Comparison of ENCODE assay signal across 8 mouse cellular contexts in genomic region chr11:86200460-86201021, GRCm38 (mm10). TPM values are rescaled to one million over a fixed set of nuclear protein-coding genes. Genes with fewer than 3 reads are reported as not detected.
DNase-seq lines count a peak whose midpoint lies in the region; ATAC-seq and TF ChIP-seq lines count a peak whose summit lies in the region.

No protein-coding gene starts in this region.

- peak overlapping the region; percentile 92 for H3K9ac ChIP-seq in ES-E14 (ENCODE audit: insufficient read depth, low read depth, low read length, poor library complexity, severe bottlenecking)
- H3K9ac ChIP-seq in forebrain, embryonic 16.5 days (replicated peaks; ENCODE audit: low read depth, low read length), result peak overlapping the region; percentile 47
- peak overlapping the region; percentile 70 for H3K9ac ChIP-seq in liver, postnatal 0 days (replicated peaks)

- H3K4me2 ChIP-seq in forebrain, embryonic 16.5 days (ENCODE audit: low read length), result peak overlapping the region; percentile 57
- peak overlapping the region; percentile 85 for H3K4me2 ChIP-seq in liver, postnatal 0 days (ENCODE audit: low read depth, low read length)

- no peak for TF ChIP-seq CTCF in liver, postnatal 0 days (IDR thresholded peaks at IDR 0.05; ENCODE audit: low read depth)

- ATAC-seq in forebrain, embryonic 16.5 days, result peak; percentile 71
- ATAC-seq in liver, postnatal 0 days, result peak; percentile 60

- 1% methylated on average over 21 of the region's 21 CpGs for WGBS in heart, embryonic 10.5 days
- 2% methylated on average over 21 of the region's 21 CpGs for WGBS in forebrain, embryonic 16.5 days
- WGBS in liver, postnatal 0 days (ENCODE audit: insufficient replicate concordance), result 2% methylated on average over 21 of the region's 21 CpGs

- no peak for TF ChIP-seq EP300 in liver, postnatal 0 days (IDR thresholded peaks at IDR 0.05; ENCODE audit: low read depth)

- no peaks in the 10 kb centered on the region for H3K9me3 ChIP-seq in heart, embryonic 10.5 days
- no peaks in the 10 kb centered on the region for H3K9me3 ChIP-seq in ES-E14 (ENCODE audit: control insufficient read depth, insufficient read depth, low read depth, low read length)
- peaks cover 5% of the 10 kb centered on the region for H3K9me3 ChIP-seq in forebrain, embryonic 16.5 days (ENCODE audit: control insufficient read depth, low read length)
- H3K9me3 ChIP-seq in liver, postnatal 0 days (ENCODE audit: low read length), result no peaks in the 10 kb centered on the region

- H3K36me3 ChIP-seq in heart, embryonic 10.5 days, result peaks cover 45% of the 10 kb centered on the region
- peaks cover 14% of the 10 kb centered on the region for H3K36me3 ChIP-seq in ES-E14 (ENCODE audit: control insufficient read depth, insufficient read depth, low read length, poor library complexity, severe bottlenecking)
- H3K36me3 ChIP-seq in forebrain, embryonic 16.5 days (ENCODE audit: control insufficient read depth, insufficient read depth), result peaks cover 20% of the 10 kb centered on the region
- peaks cover 20% of the 10 kb centered on the region for H3K36me3 ChIP-seq in liver, postnatal 0 days (replicated peaks; ENCODE audit: insufficient read depth, low read length)

- H3K4me1 ChIP-seq in heart, embryonic 10.5 days, result peaks cover 11% of the 10 kb centered on the region
- no peaks in the 10 kb centered on the region; a peak in 1 of 4 replicates for H3K4me1 ChIP-seq in ES-E14 (ENCODE audit: control insufficient read depth in 2 of 2, insufficient read depth in 2 of 2, low read length in 2 of 2, poor library complexity in 1 of 2)
- peaks cover 11% of the 10 kb centered on the region for H3K4me1 ChIP-seq in forebrain, embryonic 16.5 days (replicated peaks; ENCODE audit: control insufficient read depth, insufficient read depth, low read length)
- peaks cover 16% of the 10 kb centered on the region for H3K4me1 ChIP-seq in liver, postnatal 0 days (ENCODE audit: insufficient read depth)

- intact Hi-C loops in heart, postnatal 10 days (cut with DNase I), result no loop called here

- no peak for DNase-seq in heart, embryonic 10.5 days (ENCODE audit: low spot score)
- DNase-seq in heart, postnatal 10 days, result no peak
- no peak for DNase-seq in ES-E14 (ENCODE audit: low read depth, low spot score)
- no peak for DNase-seq in liver, postnatal 0 days
- DNase-seq in right cerebral cortex, postnatal 14 days, result no peak
- DNase-seq in cerebellum, adult 8-10 months, result no peak
- DNase-seq in urinary bladder, adult 2 months (ENCODE audit: low spot score), result no peak

- no peaks in the 10 kb centered on the region for H3K27me3 ChIP-seq in heart, embryonic 10.5 days (ENCODE audit: insufficient read depth, poor library complexity, severe bottlenecking)
- no peaks in the 10 kb centered on the region for H3K27me3 ChIP-seq in forebrain, embryonic 16.5 days (replicated peaks; ENCODE audit: control insufficient read depth, insufficient read depth, low read length)
- H3K27me3 ChIP-seq in liver, postnatal 0 days (ENCODE audit: insufficient read depth, low read length), result no peaks in the 10 kb centered on the region

- peak overlapping the region; percentile 80 for H3K4me3 ChIP-seq in heart, embryonic 10.5 days
- H3K4me3 ChIP-seq in ES-E14 (ENCODE audit: insufficient read depth in 1 of 2, low read depth in 1 of 2, low read length in 2 of 2, poor library complexity in 1 of 2, severe bottlenecking in 1 of 2), result peak overlapping the region; percentile 85 to 89
- H3K4me3 ChIP-seq in forebrain, embryonic 16.5 days (replicated peaks; ENCODE audit: low read length), result peak overlapping the region; percentile 70
- peak overlapping the region; percentile 84 for H3K4me3 ChIP-seq in liver, postnatal 0 days (ENCODE audit: low read depth, low read length)

- in situ Hi-C loops in ES-E14 (cut with MboI; ENCODE audit: low sequenced_read_pairs in 2 of 2, unreplicated experiment in 2 of 2), result no loop called here

- peak overlapping the region; percentile 96 for H3K27ac ChIP-seq in heart, embryonic 10.5 days
- peak overlapping the region; percentile 48; the same call in 1 of the 2 replicates for H3K27ac ChIP-seq in ES-E14 (ENCODE audit: insufficient read depth, low read depth, low read length, poor library complexity, severe bottlenecking)
- H3K27ac ChIP-seq in forebrain, embryonic 16.5 days (ENCODE audit: low read length), result no peak overlapping the region
- H3K27ac ChIP-seq in liver, postnatal 0 days (ENCODE audit: low read depth), result peak overlapping the region; percentile 83

TF ChIP-seq in ES-E14, 5 proteins besides CTCF, POLR2A, EP300 and RAD21:
- no peak for TF ChIP-seq MAFK (IDR thresholded peaks at IDR 0.05; ENCODE audit: insufficient read depth, low read depth, low read length)
- no peak for TF ChIP-seq ZC3H11A (IDR thresholded peaks at IDR 0.05; ENCODE audit: borderline replicate concordance, low read depth, low read length)
- no peak for TF ChIP-seq ZNF384 (IDR thresholded peaks at IDR 0.05; ENCODE audit: low read depth, low read length)
- no peak for TF ChIP-seq CHD2 (IDR thresholded peaks at IDR 0.05; ENCODE audit: low read depth, low read length)
- no peak for TF ChIP-seq HCFC1 (IDR thresholded peaks at IDR 0.05; ENCODE audit: borderline replicate concordance, insufficient read depth, low read length)

RNA-seq across cellular contexts. Expression of gene Brip1, which starts 0.5 kb away (rescaled TPM):
- 7.5 and 7.7 TPM in 2 replicates for polyA plus RNA-seq in heart, embryonic 10.5 days (2016; fragmentation: Nextera tagmentation; extraction: Ambion mirVana)
- 1 to 10 TPM; 2.4 to 2.9 TPM for total RNA-seq in heart, postnatal 10 days (2021)
- total RNA-seq in ES-E14 (2012; rRNA removed), result 9.7 and 10.3 TPM in 2 replicates
- polyA plus RNA-seq in forebrain, embryonic 16.5 days (2015; fragmentation: Nextera tagmentation; extraction: Ambion mirVana), result 2.9 and 4.8 TPM in 2 replicates
- 3.0 and 4.5 TPM in 2 replicates for polyA plus RNA-seq in liver, postnatal 0 days (2015; fragmentation: Nextera tagmentation; extraction: Ambion mirVana)
- polyA plus RNA-seq in urinary bladder, adult 2 months (2012; rRNA removed), result 0.43 and 0.72 TPM in 2 replicates

RNA-seq across cellular contexts. Expression of gene Ints2, which starts 56.8 kb away (rescaled TPM):
- 23.7 and 31.5 TPM in 2 replicates for polyA plus RNA-seq in heart, embryonic 10.5 days (2016; fragmentation: Nextera tagmentation; extraction: Ambion mirVana)
- total RNA-seq in heart, postnatal 10 days (2021), result 10 to 100 TPM; 10.5 to 11.0 TPM
- 85.1 and 92.9 TPM in 2 replicates for total RNA-seq in ES-E14 (2012; rRNA removed)
- 31.0 and 32.9 TPM in 2 replicates for polyA plus RNA-seq in forebrain, embryonic 16.5 days (2015; fragmentation: Nextera tagmentation; extraction: Ambion mirVana)
- polyA plus RNA-seq in liver, postnatal 0 days (2015; fragmentation: Nextera tagmentation; extraction: Ambion mirVana), result 2.3 and 3.5 TPM in 2 replicates
- polyA plus RNA-seq in urinary bladder, adult 2 months (2012; rRNA removed), result 12.1 and 13.9 TPM in 2 replicates
